ENCODE assay signal across 5 mouse cellular contexts in the genomic region with DNA sequence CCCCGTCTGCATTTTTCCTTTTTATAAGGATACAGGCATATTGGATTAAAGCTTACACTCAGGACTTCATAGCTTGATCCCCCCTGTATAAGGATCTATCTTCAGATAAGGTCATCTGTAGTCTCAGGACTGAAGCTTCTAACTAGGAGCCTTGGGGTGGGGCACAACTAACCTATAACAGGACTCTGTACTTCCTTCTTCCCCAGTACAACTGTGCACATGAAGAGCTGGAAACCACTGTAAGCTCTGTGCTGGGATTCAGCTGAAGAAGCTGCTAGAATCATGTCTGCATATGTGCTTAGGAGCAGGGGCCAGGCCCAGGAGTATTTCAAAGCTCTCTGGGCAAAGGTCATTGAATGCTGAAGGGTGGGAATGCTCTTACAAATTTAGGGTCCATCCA.
A peak's percentile ranks its signal among the peaks of the same experiment; 100 is the strongest.
DNase-seq lines count a peak whose midpoint lies in the region; ATAC-seq and TF ChIP-seq lines count a peak whose summit lies in the region.
"Not testable (repeated sequence)": the region's sequence is repeated elsewhere in the genome, so short reads cannot be mapped to it uniquely, and the experiment has no call there.

No protein-coding gene starts in this region.

- WGBS in intestine, embryonic 15.5 days, result 85% methylated on average over 1 of the region's 1 CpGs
- 88% methylated on average over 1 of the region's 1 CpGs for WGBS in intestine, embryonic 16.5 days
- WGBS in intestine, postnatal 0 days, result 77% methylated on average over 1 of the region's 1 CpGs

- not testable (repeated sequence) for TF ChIP-seq POLR2A in myocyte (IDR thresholded peaks at IDR 0.05; ENCODE audit: insufficient read length, low read depth)

- not testable (repeated sequence) for H3K9me3 ChIP-seq in intestine, embryonic 15.5 days; intestine, embryonic 16.5 days (ENCODE audit: control insufficient read depth, low read length); intestine, postnatal 0 days (ENCODE audit: control insufficient read depth)

- not testable (repeated sequence) for H3K9ac ChIP-seq in intestine, embryonic 15.5 days; intestine, embryonic 16.5 days (ENCODE audit: low read depth, low read length); intestine, postnatal 0 days (ENCODE audit: low read depth, low read length)

- H3K4me1 ChIP-seq in intestine, embryonic 15.5 days (replicated peaks); intestine, embryonic 16.5 days (ENCODE audit: control insufficient read depth, insufficient read depth, low read length); intestine, postnatal 0 days (replicated peaks; ENCODE audit: control insufficient read depth, insufficient read depth, low read length): not testable (repeated sequence)

- not testable (repeated sequence) for H3K27me3 ChIP-seq in intestine, embryonic 15.5 days (replicated peaks); intestine, embryonic 16.5 days (replicated peaks; ENCODE audit: control insufficient read depth, insufficient read depth, low read length); intestine, postnatal 0 days (replicated peaks; ENCODE audit: control insufficient read depth, insufficient read depth, low read length); myocyte (ENCODE audit: control insufficient read depth, insufficient read depth, insufficient read length)

- H3K4me3 ChIP-seq in intestine, embryonic 15.5 days (replicated peaks); intestine, embryonic 16.5 days (ENCODE audit: low read length); intestine, postnatal 0 days (ENCODE audit: low read depth, low read length); layer of hippocampus, adult 2 months; myocyte: not testable (repeated sequence)

- not testable (repeated sequence) for TF ChIP-seq CTCF in intestine, postnatal 0 days (IDR thresholded peaks at IDR 0.05; ENCODE audit: low read depth); layer of hippocampus, adult 2 months (conservative IDR thresholded peaks at IDR 0.05)

- not testable (repeated sequence) for H3K4me2 ChIP-seq in intestine, embryonic 15.5 days (replicated peaks); intestine, embryonic 16.5 days (ENCODE audit: low read depth, low read length); intestine, postnatal 0 days (replicated peaks; ENCODE audit: low read depth)
- peak overlapping the region; percentile 51 for H3K4me2 ChIP-seq in myocyte (ENCODE audit: low read depth)

- ATAC-seq in intestine, embryonic 15.5 days, result peak; percentile 69
- peak; percentile 73 for ATAC-seq in intestine, embryonic 16.5 days
- ATAC-seq in intestine, postnatal 0 days, result peak; percentile 32; the same call in 1 of the 2 replicates

- H3K36me3 ChIP-seq in intestine, embryonic 15.5 days; intestine, embryonic 16.5 days (ENCODE audit: control insufficient read depth, insufficient read depth, low read length); intestine, postnatal 0 days (ENCODE audit: control insufficient read depth, insufficient read depth); myocyte (ENCODE audit: control insufficient read depth, insufficient read depth): not testable (repeated sequence)

- H3K79me2 ChIP-seq in myocyte (ENCODE audit: control insufficient read depth, insufficient read depth), result not testable (repeated sequence)

- H3ac ChIP-seq in myocyte (ENCODE audit: control insufficient read depth, insufficient read length), result not testable (repeated sequence)

- not testable (repeated sequence) for H3K27ac ChIP-seq in intestine, embryonic 15.5 days; intestine, embryonic 16.5 days (ENCODE audit: low read length); intestine, postnatal 0 days (ENCODE audit: low read depth, low read length)
- H3K27ac ChIP-seq in layer of hippocampus, adult 2 months, result peak overlapping the region; percentile 67

- DNase-seq in layer of hippocampus, adult 2 months (ENCODE audit: low spot score in 2 of 2), result not testable (repeated sequence)
